Mouse (Mus musculus) gastrocnemius, adult 2 months (tissue): ENCODE measurements around the gene Slc35b1. TPM values are rescaled to one million over a fixed set of nuclear protein-coding genes. Genes with fewer than 3 reads are reported as not detected.

Source experiments
- DNase-seq: peaks from one replicate; pipeline ENCODE4 v3.0.0; 2022
- H3K27ac ChIP-seq: fragments of 200-600 bp; 2 replicates; pipeline ENCODE4 v1.8.1; 2022; ENCODE audit warnings: mild to moderate bottlenecking
- H3K4me3 ChIP-seq: fragments of 200-600 bp; 2 replicates; pipeline ENCODE4 v1.8.1; 2022; ENCODE audit warnings: mild to moderate bottlenecking, moderate library complexity
- CTCF ChIP-seq: fragments of 200-600 bp; IDR thresholded peaks from 2 replicates; pipeline ENCODE4 v1.8.1; 2022; ENCODE audit warnings: antibody characterized with exemption, mild to moderate bottlenecking, moderate library complexity
- intact Hi-C: fragments of 180-260 bp; cut with DNase I; formaldehyde crosslinking; loops from one replicate; pipeline ENCODE4 v1.15.1; 2025
- total RNA-seq, 2 experiments: library from RNA; stranded (reverse); gene quantifications; 2 replicates each; pipeline ENCODE4 v1.2.3; 2021

Slc35b1 gene
- total RNA-seq, 2 experiments from 2014 or later, result 42.4 to 49.5 TPM

DNA sequence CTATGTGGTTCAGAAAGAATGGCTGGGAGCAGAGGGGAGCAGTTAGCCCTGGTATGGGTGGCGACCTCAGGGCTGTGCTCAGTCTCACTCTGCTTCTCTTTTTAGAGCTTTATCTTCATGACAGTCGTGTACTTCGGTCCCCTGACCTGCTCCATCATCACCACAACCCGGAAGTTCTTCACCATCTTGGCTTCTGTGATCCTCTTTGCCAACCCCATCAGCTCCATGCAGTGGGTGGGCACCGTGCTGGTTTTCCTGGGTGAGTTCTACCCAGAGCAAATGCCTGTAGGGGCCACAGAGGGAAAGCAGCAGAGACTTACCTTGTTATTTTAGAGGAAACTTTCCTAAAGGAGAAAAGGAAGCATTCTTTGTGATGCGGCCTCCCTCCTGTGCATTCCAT lies 5.9 kb downstream of the Slc35b1 start:
- intact Hi-C loops, result no loop called here
- DNase-seq, result no peak
- Histone ChIP-seq H3K27ac (no peak overlapping the region), H3K4me3 (no peak overlapping the region)
- TF ChIP-seq CTCF, result no peak

DNA sequence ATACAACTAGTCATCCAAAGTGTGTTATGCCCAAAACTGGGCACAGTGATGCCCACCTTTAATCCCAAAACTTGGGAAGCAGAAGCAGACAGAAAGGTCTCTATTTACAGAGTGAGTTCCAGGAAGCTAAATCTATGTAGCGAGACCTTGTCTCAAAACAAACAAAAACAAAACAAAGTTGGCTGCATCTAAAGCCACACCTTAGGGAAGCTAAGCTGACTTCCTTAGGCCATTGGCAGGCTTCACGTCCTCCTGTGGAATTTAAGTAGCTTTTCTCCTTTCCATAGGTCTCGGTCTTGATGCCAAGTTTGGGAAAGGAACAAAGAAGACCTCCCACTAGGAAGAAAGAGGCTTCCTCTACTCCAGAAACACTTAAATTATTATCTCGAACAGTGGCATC lies 6.7 kb downstream of the Slc35b1 start:
- peak overlapping the region; percentile 89 for H3K27ac ChIP-seq
- intact Hi-C loops, result no loop called here
- TF ChIP-seq CTCF, result no peak
- peak overlapping the region; percentile 28; the same call in 1 of the 2 replicates for H3K4me3 ChIP-seq
- no peak for DNase-seq

DNA sequence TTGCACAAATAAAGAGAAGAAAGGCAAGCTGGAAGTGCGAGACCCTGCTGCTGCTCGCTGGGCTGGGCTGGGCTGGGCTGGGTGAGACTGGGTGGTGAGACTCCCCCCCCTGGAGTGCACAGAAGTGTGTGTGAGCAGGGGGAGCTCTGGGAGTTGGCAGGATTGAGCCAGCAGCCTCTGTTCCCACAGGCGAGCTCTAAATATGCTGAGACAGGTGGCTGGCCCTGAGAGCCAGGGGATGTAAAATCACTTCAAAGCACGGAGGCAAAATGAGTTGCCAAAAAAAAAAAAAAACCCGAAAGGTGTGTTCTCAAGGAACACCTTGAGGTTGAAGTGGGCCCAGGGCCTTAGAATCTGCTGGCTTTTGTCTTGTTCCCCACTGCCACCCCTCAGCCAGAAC lies 7.3 kb downstream of the Slc35b1 start:
- peak; percentile 80 for DNase-seq
- intact Hi-C loops, result no loop called here
- TF ChIP-seq CTCF, result no peak
- Histone ChIP-seq H3K27ac (peak overlapping the region; percentile 89), H3K4me3 (peak overlapping the region; percentile 54)

DNA sequence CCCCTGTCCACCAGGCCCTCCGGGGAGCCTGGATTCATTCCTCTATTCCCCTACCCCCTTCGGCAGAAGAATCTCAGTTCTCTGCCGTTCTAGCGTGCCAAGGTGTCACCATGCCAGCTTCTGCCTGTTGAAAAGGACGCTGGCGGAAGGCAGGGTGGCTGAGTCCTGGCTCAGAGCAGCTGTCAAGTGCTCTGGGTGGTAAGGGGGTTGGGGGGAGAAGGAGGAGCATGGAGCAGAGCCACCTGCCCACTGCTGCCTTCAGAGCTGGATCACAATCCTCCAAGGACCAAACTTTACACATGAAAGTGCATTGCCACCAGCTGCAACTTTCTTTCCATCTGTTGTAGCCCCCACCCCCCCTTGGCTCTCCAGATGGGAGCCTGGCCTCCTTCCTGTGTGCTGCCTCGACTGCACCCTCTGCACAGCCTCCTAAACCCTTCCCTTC lies 7.8 kb downstream of the Slc35b1 start:
- Histone ChIP-seq H3K4me3 (peak overlapping the region; percentile 54), H3K27ac (peak overlapping the region; percentile 89)
- intact Hi-C loops, result no loop called here
- TF ChIP-seq CTCF, result no peak
- DNase-seq, result peak; percentile 86

DNA sequence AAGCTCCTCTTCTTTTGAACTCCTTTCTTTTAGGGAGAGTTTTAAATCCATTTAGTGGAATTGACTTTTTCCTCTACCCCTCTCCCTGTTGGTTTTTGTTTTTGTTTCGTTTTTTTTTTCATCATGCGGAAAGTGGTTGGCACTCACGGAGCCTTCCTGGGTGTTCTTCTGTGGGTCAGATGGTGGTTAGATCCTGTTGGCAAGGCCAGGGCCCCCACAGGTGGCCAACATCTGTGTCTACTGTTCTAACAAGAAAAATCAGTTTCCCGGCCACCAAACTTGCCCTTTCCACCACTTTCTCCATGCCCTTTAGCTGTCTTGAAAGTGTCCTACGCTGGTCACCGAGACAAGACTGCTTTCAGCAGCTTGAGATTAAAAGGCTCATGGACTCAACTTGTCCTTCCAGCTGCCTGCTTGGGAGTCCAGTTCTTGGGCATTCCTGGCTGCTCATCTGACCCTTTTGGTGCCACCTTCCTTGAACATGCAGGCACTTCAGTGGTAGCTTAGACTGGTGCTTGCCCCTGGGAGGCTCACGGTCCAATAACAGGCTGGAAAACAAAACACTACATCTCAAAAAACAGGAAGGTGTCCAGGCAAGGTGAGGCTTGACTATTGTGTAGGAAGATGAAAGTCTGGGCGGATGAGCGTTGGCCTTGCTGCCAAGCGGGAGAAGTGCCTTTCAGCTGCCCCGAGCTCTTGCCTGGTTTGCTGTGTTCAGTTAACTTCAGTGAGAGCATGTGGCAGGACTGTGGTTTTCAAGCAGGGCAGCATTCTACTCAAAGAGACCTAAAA lies 8.4 kb downstream of the Slc35b1 start:
- no peak for TF ChIP-seq CTCF
- Histone ChIP-seq H3K4me3 (no peak overlapping the region), H3K27ac (peak overlapping the region; percentile 89)
- intact Hi-C loops, result no loop called here
- DNase-seq, result no peak

DNA sequence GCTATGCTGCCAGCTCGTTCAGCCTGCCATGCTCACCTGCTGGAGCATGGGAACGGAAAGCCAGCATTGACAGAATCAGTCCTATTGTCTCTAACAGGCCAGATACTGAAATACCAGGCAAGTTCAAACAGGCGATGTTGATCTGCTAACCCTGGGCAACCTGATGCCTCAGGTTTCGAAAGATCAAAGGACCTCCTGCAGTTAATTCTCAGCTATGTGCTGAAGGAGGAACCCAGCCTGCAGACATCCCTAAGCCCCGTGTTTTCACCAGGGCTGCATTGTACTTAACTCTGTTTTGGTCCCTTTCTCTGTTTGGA lies 9.0 kb downstream of the Slc35b1 start:
- no peak for DNase-seq
- intact Hi-C loops, result no loop called here
- Histone ChIP-seq H3K27ac (peak overlapping the region; percentile 89), H3K4me3 (no peak overlapping the region)
- no peak for TF ChIP-seq CTCF

DNA sequence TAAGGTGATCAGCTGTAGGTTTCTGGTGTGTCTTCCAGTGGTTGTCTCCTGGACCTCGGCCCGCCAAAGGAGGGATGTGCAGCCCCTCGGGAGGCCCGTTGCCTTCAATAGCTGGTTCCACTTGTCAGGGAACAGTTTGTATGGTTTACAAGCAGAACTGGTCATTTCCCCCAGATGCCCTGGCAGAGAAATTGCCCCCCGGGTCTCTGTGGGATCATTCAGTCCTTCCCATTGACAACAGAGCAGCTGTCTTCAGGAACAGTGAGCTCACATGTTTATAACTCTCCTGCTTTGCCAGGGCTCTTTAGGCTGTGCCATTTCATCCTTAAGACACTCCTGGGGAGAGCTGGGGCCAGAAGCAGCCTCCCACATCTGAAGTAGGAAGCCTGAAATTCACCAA lies 9.6 kb downstream of the Slc35b1 start:
- no peak for TF ChIP-seq CTCF
- Histone ChIP-seq H3K27ac (peak overlapping the region; percentile 89), H3K4me3 (no peak overlapping the region)
- peak; percentile 41 for DNase-seq
- intact Hi-C loops, result no loop called here

DNA sequence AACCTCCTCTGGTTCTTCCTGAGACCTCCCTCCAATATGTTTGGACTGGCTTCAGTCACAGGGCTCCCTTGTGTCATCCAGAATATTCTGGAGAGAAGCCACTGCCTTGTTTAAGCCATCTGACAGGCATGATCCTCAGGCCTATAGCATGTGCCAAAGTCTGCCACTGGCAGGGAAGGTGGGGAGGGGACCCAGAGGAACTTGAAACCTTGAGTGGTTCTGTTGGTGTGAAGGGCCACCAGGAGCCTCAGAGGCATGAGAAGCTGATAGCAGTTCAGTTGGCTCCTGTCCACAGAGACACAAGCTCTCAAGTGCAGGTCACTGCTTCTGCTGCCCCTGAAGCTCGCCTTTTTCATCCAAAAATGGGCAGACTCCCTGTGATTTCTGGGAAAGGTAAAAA lies 12.1 kb downstream of the Slc35b1 start:
- peak overlapping the region; percentile 74 for H3K27ac ChIP-seq
- peak; percentile 42 for DNase-seq
- intact Hi-C loops, result loop anchor here (5.0 kb wide), 1 partner anchor 81 kb away; no protein-coding TSS in a partner anchor
- TF ChIP-seq CTCF, result no peak
- H3K4me3 ChIP-seq, result no peak overlapping the region

DNA sequence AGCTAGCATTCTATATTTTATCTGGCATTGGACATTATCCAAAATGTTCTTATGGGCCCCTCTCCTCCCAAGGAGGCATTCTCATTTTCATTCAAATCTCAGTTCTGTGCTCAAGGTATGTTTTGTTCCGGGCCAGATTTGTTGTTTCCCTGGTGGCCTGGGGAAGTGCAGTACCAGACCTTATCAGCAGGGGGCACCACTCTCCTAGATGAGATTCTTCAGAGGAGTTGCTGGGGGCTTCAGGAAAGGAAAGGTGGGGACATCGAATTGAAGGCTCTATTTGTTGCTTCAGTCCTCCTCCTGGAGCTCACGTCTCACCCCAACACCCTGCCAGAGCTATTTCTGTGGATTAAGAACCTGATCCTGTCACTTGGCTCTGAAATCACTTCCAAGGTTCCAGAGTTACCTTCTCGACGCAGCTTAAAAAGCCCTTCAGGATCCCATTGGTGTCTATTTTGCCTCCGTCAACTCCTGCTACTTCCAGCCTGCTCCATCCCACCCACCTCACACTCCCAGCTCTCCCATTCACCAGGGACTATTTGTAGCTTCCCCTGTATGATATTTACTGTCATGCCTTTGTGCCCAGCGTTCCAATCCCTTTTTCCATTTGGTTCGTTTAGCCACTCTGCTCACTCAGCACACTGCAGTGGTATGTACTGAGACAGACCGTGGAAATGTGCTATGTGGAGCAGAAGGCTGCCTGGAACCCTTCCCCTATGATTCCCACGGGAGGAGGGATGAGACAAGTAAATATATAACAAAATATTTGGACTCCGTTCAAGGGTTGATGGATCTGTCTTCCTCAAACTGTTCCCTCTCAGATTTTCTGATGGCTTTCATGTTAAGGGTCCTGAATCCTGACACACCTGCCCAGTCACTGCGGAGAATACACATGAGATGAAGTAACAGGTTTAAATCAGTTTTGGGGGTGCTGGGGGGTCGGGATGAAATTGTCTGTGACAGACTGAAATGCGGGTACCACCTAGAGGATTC lies 13.6 kb downstream of the Slc35b1 start:
- H3K27ac ChIP-seq, result peak overlapping the region; percentile 81
- intact Hi-C loops, result loop anchor here (2.0 to 5.0 kb wide), 2 partner anchors 35 to 79 kb away; no protein-coding TSS in a partner anchor
- peak overlapping the region; percentile 28 for H3K4me3 ChIP-seq
- DNase-seq, result peak; percentile 83
- TF ChIP-seq CTCF, result peak; percentile 98

DNA sequence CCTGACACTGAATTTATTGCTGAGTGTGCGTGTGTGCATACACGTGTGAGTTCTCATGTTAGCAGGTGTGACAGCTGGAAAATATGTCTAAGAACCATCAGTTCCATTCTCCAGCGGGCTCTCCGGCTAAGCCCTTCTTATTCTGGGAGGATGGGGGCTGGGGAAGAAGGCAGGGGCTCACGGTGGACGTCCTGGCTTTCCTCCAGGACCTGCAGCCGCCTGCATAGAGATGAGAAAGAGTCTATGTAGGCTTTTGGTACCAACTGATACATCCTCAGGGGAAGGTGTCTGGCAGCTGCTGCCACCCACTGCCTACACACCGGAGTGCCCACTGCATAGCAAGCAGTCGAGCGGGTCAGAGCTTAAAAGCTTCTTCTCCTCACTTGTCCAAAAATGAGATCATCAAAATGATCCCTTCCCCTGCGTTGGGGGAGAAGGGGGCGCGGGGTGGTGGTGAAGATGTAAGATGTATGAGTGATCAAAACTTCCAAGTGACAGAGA lies 15.1 kb downstream of the Slc35b1 start:
- no peak for TF ChIP-seq CTCF
- intact Hi-C loops, result loop anchor here (2.0 to 5.0 kb wide), 2 partner anchors 33 to 78 kb away; no protein-coding TSS in a partner anchor

DNA sequence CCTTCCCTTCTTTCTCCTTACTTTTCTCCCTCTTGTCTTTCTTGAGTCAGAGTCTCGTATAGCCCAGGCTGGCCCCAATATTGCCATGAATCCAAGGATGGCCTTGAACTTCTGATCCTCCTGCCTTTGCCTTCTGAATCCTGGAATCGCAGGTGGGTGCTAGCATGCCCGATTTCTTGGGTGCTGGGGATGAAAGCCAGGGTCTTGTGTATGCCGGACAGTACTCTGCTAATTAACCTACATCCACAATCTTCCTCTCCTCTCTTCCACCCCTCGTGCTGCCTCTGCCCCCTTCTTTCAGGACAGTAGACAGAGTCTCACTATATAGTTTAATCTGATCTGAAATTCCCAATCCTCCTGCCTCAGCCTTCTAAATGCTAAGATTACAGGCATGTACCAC lies 17.1 kb downstream of the Slc35b1 start:
- no peak overlapping the region for H3K4me3 ChIP-seq
- H3K27ac ChIP-seq, result peak overlapping the region; percentile 93
- intact Hi-C loops, result no loop called here

More for the DNA sequence above, 15.1 kb downstream of the Slc35b1 start:
- H3K4me3 ChIP-seq, result no peak overlapping the region
- DNase-seq, result no peak
- peak overlapping the region; percentile 81 for H3K27ac ChIP-seq

DNA sequence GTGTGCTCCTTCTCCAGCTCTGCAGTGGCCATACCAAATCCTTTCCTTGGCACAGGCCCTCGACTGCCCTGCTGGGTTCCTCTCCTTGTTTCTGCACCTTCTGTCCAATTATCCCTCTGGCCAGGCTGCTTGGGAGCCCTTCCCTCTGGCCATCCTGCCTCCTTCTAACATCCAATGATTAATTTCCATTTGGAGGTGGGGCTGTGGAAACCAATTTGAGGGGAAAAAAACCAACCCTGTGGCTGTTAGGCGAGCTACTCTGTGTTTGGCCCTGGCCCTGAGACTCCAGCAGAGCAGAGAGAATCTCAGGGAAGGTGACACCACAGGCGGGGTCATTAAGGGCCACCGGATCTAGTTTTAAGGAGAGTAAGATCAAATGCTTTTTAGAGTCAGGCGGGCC lies 17.7 kb downstream of the Slc35b1 start:
- peak overlapping the region; percentile 44 for H3K4me3 ChIP-seq
- peak overlapping the region; percentile 93 for H3K27ac ChIP-seq
- TF ChIP-seq CTCF, result no peak
- DNase-seq, result peak; percentile 70
- intact Hi-C loops, result no loop called here

More for the DNA sequence above, 17.1 kb downstream of the Slc35b1 start:
- no peak for DNase-seq
- no peak for TF ChIP-seq CTCF
